Mouse (Mus musculus): Measurements from ENCODE around the gene Ric8b. TPM values are rescaled to one million over a fixed set of nuclear protein-coding genes. Genes with fewer than 3 reads are reported as not detected.

Gene Ric8b
- 15.7 and 16.1 TPM in 2 replicates for polyA plus RNA-seq (2015; fragmentation: Nextera tagmentation; extraction: Ambion mirVana)

- peak within 1 kb of the TSS; percentile 90 for H3K9ac ChIP-seq (ENCODE audit: low read length)
- peak within 1 kb of the TSS; percentile 89 for H3K4me3 ChIP-seq (ENCODE audit: low read length)
- ATAC-seq (replicated peaks; ENCODE audit: extremely low read depth, insufficient read depth, low FRiP score): peak; percentile 97
- no peaks in the 10 kb centered on the region for H3K9me3 ChIP-seq (replicated peaks; ENCODE audit: control insufficient read depth, low read length)
- H3K36me3 ChIP-seq (ENCODE audit: control insufficient read depth, insufficient read depth): peaks cover 2% of the 10 kb centered on the region; the same call in 1 of the 2 replicates
- H3K27me3 ChIP-seq (ENCODE audit: control insufficient read depth, insufficient read depth, low read length): no peaks in the 10 kb centered on the region
- H3K27ac ChIP-seq (ENCODE audit: low read length): peak within 1 kb of the TSS; percentile 97
- H3K4me2 ChIP-seq (ENCODE audit: low read depth, low read length): peak within 1 kb of the TSS; percentile 85
- WGBS: under 1% methylated on average over 50 of the region's 51 CpGs
- peaks cover 16% of the 10 kb centered on the region for H3K4me1 ChIP-seq (ENCODE audit: control insufficient read depth, insufficient read depth, low read length)
Observed at GRCm38 (mm10) chr10:84916810-84917730, at the start of gene Ric8b. Gene Ric8b, plus strand, starts transcription at chr10:84917616.

DNA sequence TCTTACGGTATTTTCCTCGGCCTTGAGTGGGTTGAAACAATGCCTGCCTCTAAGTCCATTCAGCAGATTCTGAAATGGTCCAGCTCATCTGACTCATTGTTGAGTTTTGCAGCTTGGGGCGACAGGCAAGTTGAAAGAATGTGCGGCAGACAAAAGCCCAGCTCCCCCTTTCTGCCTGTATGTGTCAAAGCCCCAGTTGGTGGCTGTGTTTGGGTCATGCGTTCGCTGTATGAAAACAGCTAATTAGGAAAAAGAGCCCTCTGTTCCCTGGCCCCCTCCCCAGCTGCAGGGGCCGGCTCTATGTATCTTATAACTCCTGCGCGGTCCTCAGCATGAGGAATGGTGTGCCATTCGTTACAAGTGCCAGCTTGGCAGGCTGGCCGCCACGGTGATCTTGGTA lies 46.1 kb upstream of the Ric8b start:
- H3K4me1 ChIP-seq (ENCODE audit: control insufficient read depth, insufficient read depth, low read length): no peaks in the 10 kb centered on the region
- H3K4me2 ChIP-seq (ENCODE audit: low read depth, low read length): no peak overlapping the region
- no peak overlapping the region for H3K9ac ChIP-seq (ENCODE audit: low read length)
- no peaks in the 10 kb centered on the region for H3K36me3 ChIP-seq (ENCODE audit: control insufficient read depth, insufficient read depth)
- H3K27ac ChIP-seq (ENCODE audit: low read length): no peak overlapping the region
- no peak for ATAC-seq (replicated peaks; ENCODE audit: extremely low read depth, insufficient read depth, low FRiP score)
- H3K4me3 ChIP-seq (ENCODE audit: low read length): no peak overlapping the region
- no peaks in the 10 kb centered on the region for H3K27me3 ChIP-seq (ENCODE audit: control insufficient read depth, insufficient read depth, low read length)
- WGBS: 75% methylated on average over 12 of the region's 12 CpGs
- no peaks in the 10 kb centered on the region for H3K9me3 ChIP-seq (replicated peaks; ENCODE audit: control insufficient read depth, low read length)

- H3K4me1 ChIP-seq (ENCODE audit: control insufficient read depth, insufficient read depth, low read length): no peaks in the 10 kb centered on the region
- no peak overlapping the region for H3K9ac ChIP-seq (ENCODE audit: low read length)
- H3K27me3 ChIP-seq (ENCODE audit: control insufficient read depth, insufficient read depth, low read length): no peaks in the 10 kb centered on the region
- no peaks in the 10 kb centered on the region for H3K9me3 ChIP-seq (replicated peaks; ENCODE audit: control insufficient read depth, low read length)
- no peak for ATAC-seq (replicated peaks; ENCODE audit: extremely low read depth, insufficient read depth, low FRiP score)
- no peaks in the 10 kb centered on the region for H3K36me3 ChIP-seq (ENCODE audit: control insufficient read depth, insufficient read depth)
- WGBS: 75% methylated on average over 4 of the region's 4 CpGs
- no peak overlapping the region for H3K4me2 ChIP-seq (ENCODE audit: low read depth, low read length)
- no peak overlapping the region for H3K4me3 ChIP-seq (ENCODE audit: low read length)
- no peak overlapping the region for H3K27ac ChIP-seq (ENCODE audit: low read length)
Observed at GRCm38 (mm10) chr10:84871921-84872320, 45.5 kb upstream of the Ric8b start.

GRCm38 (mm10) chr10:84879823-84880571 lies 37.4 kb upstream of the Ric8b start:
- no peak overlapping the region for H3K4me3 ChIP-seq (ENCODE audit: low read length)
- no peak overlapping the region for H3K9ac ChIP-seq (ENCODE audit: low read length)
- peaks cover 4% of the 10 kb centered on the region; the same call in 1 of the 2 replicates for H3K27me3 ChIP-seq (ENCODE audit: control insufficient read depth, insufficient read depth, low read length)
- no peaks in the 10 kb centered on the region for H3K9me3 ChIP-seq (replicated peaks; ENCODE audit: control insufficient read depth, low read length)
- 74% methylated on average over 9 of the region's 9 CpGs for WGBS
- H3K27ac ChIP-seq (ENCODE audit: low read length): no peak overlapping the region
- no peaks in the 10 kb centered on the region for H3K4me1 ChIP-seq (ENCODE audit: control insufficient read depth, insufficient read depth, low read length)
- no peak overlapping the region for H3K4me2 ChIP-seq (ENCODE audit: low read depth, low read length)
- H3K36me3 ChIP-seq (ENCODE audit: control insufficient read depth, insufficient read depth): no peaks in the 10 kb centered on the region
- ATAC-seq (replicated peaks; ENCODE audit: extremely low read depth, insufficient read depth, low FRiP score): no peak

DNA sequence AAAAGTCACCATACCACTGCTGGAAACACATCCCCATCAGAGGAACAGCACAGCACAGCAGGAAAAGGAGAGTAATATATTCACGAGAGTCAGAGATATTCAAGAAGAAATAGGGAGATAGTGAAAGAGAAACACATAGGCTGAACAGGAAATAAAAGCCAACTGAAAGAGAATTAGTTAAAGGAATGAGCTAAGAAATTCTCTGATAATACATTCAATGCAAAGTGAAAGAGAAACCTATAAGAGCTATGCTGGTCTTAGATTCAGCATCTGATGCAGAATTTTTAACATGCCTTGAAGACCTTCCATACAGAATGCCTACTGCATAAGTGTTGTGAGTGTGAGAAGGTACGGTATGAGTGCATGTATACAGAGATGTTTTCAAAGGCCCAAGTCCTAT lies 34.9 kb upstream of the Ric8b start:
- WGBS: 69% methylated on average over 2 of the region's 2 CpGs
- ATAC-seq (replicated peaks; ENCODE audit: extremely low read depth, insufficient read depth, low FRiP score): no peak
- peaks cover 4% of the 10 kb centered on the region; the same call in 1 of the 2 replicates for H3K27me3 ChIP-seq (ENCODE audit: control insufficient read depth, insufficient read depth, low read length)
- H3K4me3 ChIP-seq (ENCODE audit: low read length): no peak overlapping the region
- no peak overlapping the region for H3K9ac ChIP-seq (ENCODE audit: low read length)
- no peak overlapping the region for H3K27ac ChIP-seq (ENCODE audit: low read length)
- H3K4me2 ChIP-seq (ENCODE audit: low read depth, low read length): no peak overlapping the region
- no peaks in the 10 kb centered on the region for H3K9me3 ChIP-seq (replicated peaks; ENCODE audit: control insufficient read depth, low read length)
- no peaks in the 10 kb centered on the region for H3K4me1 ChIP-seq (ENCODE audit: control insufficient read depth, insufficient read depth, low read length)
- no peaks in the 10 kb centered on the region for H3K36me3 ChIP-seq (ENCODE audit: control insufficient read depth, insufficient read depth)

GRCm38 (mm10) chr10:84885341-84885884 lies 32.0 kb upstream of the Ric8b start:
- H3K9me3 ChIP-seq (replicated peaks; ENCODE audit: control insufficient read depth, low read length): no peaks in the 10 kb centered on the region
- WGBS: 64% methylated on average over 5 of the region's 5 CpGs
- H3K27ac ChIP-seq (ENCODE audit: low read length): no peak overlapping the region
- H3K4me3 ChIP-seq (ENCODE audit: low read length): no peak overlapping the region
- H3K9ac ChIP-seq (ENCODE audit: low read length): no peak overlapping the region
- no peak for ATAC-seq (replicated peaks; ENCODE audit: extremely low read depth, insufficient read depth, low FRiP score)
- H3K27me3 ChIP-seq (ENCODE audit: control insufficient read depth, insufficient read depth, low read length): no peaks in the 10 kb centered on the region
- no peaks in the 10 kb centered on the region for H3K4me1 ChIP-seq (ENCODE audit: control insufficient read depth, insufficient read depth, low read length)
- H3K4me2 ChIP-seq (ENCODE audit: low read depth, low read length): no peak overlapping the region
- no peaks in the 10 kb centered on the region for H3K36me3 ChIP-seq (ENCODE audit: control insufficient read depth, insufficient read depth)

DNA sequence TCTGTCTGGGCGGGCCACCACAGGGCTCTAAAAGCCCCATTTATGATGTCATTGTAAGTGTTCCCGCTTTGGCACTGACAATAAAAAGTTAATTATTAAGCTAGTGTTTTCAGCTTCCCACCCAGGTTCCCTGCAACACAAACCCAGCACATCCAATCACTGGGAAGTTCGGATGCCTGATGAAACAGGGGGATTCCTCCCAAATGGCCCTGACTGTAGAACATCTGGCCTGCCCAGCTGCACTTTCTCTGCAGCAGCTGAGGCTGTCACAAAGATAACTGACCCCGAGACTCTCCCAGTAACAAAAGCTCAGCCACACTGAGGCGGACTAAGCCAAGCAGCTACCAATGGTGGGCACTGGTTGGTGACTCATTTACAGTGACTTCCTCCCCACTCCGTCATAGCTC lies 31.2 kb upstream of the Ric8b start:
- H3K27me3 ChIP-seq (ENCODE audit: control insufficient read depth, insufficient read depth, low read length): no peaks in the 10 kb centered on the region
- ATAC-seq (replicated peaks; ENCODE audit: extremely low read depth, insufficient read depth, low FRiP score): no peak
- H3K36me3 ChIP-seq (ENCODE audit: control insufficient read depth, insufficient read depth): no peaks in the 10 kb centered on the region
- 24% methylated on average over 6 of the region's 6 CpGs for WGBS
- H3K9ac ChIP-seq (ENCODE audit: low read length): no peak overlapping the region
- no peaks in the 10 kb centered on the region for H3K4me1 ChIP-seq (ENCODE audit: control insufficient read depth, insufficient read depth, low read length)
- no peak overlapping the region for H3K4me2 ChIP-seq (ENCODE audit: low read depth, low read length)
- H3K4me3 ChIP-seq (ENCODE audit: low read length): no peak overlapping the region
- no peaks in the 10 kb centered on the region for H3K9me3 ChIP-seq (replicated peaks; ENCODE audit: control insufficient read depth, low read length)
- no peak overlapping the region for H3K27ac ChIP-seq (ENCODE audit: low read length)

DNA sequence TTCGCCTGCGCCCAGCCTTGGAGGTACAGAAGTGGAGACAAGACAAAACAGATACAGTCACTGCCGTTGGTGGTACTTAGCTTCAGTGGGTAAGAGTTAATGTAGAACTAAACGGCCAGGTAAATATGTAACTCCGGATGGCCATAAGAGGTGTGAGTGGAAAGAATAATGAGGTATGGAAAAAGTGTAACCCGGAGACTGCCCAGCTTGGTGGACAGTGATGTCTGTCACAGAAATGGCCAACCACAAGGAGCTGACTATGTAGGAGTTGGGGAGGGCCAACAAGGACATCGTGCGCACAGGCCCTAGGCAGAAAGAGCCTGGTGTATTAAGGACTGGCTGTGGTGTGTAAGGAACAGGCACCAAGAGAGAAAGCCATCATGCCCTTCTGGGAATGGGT lies 30.6 kb upstream of the Ric8b start:
- no peak overlapping the region for H3K27ac ChIP-seq (ENCODE audit: low read length)
- 72% methylated on average over 8 of the region's 8 CpGs for WGBS
- H3K9me3 ChIP-seq (replicated peaks; ENCODE audit: control insufficient read depth, low read length): no peaks in the 10 kb centered on the region
- no peaks in the 10 kb centered on the region for H3K36me3 ChIP-seq (ENCODE audit: control insufficient read depth, insufficient read depth)
- no peaks in the 10 kb centered on the region for H3K27me3 ChIP-seq (ENCODE audit: control insufficient read depth, insufficient read depth, low read length)
- H3K4me2 ChIP-seq (ENCODE audit: low read depth, low read length): no peak overlapping the region
- no peak for ATAC-seq (replicated peaks; ENCODE audit: extremely low read depth, insufficient read depth, low FRiP score)
- no peak overlapping the region for H3K9ac ChIP-seq (ENCODE audit: low read length)
- no peak overlapping the region for H3K4me3 ChIP-seq (ENCODE audit: low read length)
- no peaks in the 10 kb centered on the region for H3K4me1 ChIP-seq (ENCODE audit: control insufficient read depth, insufficient read depth, low read length)

Data from heart, embryonic 16.5 days (tissue).